Mouse (Mus musculus): ENCODE measurements around the gene Rassf1.
"Not testable (repeated sequence)": the region's sequence is repeated elsewhere in the genome, so short reads cannot be mapped to it uniquely, and the experiment has no call there.

Gene Rassf1

DNA sequence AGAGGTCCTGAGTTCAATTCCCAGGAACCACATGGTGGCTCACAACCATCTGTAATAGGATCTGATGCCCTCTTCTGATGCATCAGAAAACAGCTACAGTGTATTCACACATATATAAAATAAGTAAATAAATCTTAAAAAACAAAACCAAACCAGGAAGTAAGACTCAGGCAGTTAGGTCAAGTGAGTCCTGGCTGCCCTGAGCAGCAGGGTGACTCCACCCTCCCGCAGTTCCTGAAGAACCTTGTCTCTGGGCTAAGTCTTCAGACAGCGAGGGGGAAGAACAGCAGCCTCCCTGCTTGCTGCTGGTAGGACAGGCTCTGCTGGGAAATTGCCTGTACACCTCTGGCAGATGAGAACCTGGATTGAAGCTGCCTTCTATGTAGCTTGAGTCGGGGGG is 5.0 kb downstream of the Rassf1 start:
- DNase-seq (ENCODE audit: low read depth): no peak

DNA sequence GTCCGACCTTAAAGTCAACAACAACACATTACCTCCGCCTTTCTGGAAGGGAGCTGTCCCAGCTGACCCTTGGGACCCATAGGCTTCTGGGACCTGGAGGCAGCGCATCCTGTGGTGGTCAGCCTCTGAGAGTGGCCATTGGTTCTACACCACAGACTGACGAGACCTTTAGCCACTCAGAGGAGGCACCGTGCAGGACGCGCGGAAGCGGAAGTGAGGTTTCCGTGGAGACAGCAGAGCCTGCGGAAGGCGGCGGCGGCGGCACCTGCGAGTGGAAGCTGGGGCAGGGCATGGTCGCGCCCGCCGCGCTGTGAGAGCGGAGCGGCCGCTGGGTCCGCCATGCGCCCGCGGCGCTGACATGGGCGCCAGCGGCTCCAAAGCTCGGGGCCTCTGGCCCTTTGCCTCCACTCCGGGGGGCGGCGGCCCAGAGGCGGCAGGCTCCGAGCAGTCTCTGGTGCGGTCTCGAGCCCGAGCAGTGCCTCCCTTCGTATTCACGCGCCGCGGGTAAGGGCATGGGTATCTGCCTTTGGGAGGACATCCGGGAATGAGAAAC is 11.8 kb downstream of the Rassf1 start, which contains the start of gene Tusc2:
Gene Tusc2, plus strand, starts transcription at position 227 of the 553 bp plus-strand sequence.
- DNase-seq (ENCODE audit: low read depth): peak; percentile 91

DNA sequence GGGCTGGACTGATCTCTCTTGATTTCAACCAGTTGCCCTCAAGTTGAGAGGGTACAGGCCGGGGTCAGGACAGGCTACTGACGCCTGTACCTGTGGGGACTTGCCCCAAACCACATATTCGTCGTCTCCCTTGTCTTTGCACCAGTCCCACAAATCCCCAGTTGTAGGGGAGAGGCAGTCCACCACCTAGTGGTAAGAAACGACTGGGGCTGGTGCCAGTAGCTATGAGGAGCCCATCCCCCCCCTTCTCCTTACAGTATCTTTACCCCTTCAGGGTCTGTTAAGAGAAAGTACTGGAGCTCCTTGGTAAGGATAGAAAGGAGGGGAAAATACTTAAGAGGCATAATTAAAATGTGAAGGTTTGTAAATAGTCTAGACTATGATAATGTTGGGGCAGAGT is 14.2 kb downstream of the Rassf1 start:
- not testable (repeated sequence) for DNase-seq (ENCODE audit: low read depth)

- DNase-seq (ENCODE audit: low read depth): peak; percentile 87
Observed at GRCm38 (mm10) chr9:107566041-107566709, 14.8 kb downstream of the Rassf1 start.

GRCm38 (mm10) chr9:107566855-107567254 is 15.5 kb downstream of the Rassf1 start:
- no peak for DNase-seq (ENCODE audit: low read depth)

GRCm38 (mm10) chr9:107567702-107568319 is 16.5 kb downstream of the Rassf1 start, which contains the start of gene Hyal2:
TSS of gene Hyal2 (plus strand) at chr9:107567945.
- DNase-seq (ENCODE audit: low read depth): no peak

DNA sequence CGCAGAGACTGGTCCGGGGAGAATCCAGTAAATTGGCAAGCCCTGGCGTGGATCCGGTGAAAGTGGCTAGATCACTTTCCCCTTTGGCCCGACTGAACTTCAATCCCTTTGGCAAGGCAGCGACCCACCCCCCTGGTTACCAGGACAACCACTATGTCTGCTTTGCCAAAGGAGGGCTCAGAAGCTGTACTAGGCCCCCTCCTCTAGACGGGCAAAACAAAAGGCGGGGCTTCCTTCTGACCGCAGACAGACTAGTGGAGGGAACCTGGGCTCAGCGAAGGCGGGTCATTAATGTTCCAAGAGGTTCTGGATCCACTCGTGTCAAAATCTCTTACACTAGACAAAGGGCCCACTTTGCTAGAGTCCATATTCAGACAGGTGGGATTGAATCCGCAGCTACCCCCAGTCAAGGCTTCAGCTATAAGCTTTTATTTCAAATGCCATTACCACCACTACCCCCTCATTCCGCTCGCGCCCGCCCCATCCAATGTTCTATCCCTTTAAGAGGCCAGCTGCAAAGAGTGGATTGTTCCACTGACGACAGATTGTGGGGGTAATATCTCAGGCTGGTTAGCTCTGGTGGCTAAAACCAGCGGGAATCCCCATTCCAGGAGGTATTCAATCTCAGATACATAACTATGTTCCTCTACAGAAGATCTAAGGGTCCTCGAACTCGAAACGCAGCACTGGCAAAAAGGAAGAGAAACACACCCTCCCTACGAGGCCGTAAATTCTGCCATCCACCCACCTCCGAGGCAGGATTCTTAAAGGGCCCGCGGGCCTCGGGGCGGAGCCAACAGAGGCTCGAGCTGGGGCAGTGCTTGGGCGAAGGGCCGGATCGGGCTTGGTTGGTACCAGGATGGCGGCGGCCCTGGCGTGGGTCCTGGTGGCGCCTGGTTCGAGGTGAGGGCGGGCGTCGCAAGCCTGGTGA is 17.2 kb downstream of the Rassf1 start:
- DNase-seq (ENCODE audit: low read depth): peak; percentile 89

DNA sequence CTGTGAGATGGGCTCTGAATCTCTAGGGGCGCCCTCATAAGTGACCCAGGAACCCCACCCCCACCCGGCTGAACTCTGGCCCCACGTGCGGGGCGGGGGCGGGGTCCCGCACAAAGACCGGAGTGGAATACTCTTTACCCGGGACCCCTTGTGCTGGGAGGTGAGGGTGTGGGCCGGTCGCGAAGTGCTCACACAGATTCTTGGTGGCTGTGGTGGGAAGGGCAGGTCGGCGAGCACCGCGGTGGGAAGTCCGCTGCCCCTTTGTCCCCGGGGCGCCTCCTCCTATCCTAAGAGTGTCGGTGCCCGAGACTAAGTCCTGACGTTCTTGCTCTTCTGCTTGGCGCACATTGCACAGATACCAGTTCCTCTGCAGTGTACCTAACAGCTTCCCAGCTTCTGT is 17.9 kb downstream of the Rassf1 start:
- DNase-seq (ENCODE audit: low read depth): no peak

DNA sequence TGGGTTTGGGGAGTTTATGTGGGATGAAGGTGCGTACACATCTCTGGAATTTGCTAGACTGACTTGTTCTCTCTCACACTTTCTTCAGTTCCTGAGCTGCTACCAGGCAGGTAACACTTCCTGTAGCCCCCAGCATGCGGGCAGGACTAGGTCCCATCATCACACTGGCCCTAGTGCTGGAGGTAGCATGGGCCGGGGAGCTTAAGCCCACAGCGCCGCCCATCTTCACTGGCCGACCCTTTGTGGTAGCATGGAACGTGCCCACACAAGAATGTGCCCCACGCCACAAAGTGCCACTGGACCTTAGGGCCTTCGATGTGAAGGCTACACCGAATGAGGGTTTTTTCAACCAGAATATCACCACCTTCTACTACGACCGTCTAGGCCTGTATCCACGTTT is 18.7 kb downstream of the Rassf1 start:
- DNase-seq (ENCODE audit: low read depth): no peak

- DNase-seq (ENCODE audit: low read depth): no peak
Observed at GRCm38 (mm10) chr9:107570845-107571244, 19.5 kb downstream of the Rassf1 start.

DNA sequence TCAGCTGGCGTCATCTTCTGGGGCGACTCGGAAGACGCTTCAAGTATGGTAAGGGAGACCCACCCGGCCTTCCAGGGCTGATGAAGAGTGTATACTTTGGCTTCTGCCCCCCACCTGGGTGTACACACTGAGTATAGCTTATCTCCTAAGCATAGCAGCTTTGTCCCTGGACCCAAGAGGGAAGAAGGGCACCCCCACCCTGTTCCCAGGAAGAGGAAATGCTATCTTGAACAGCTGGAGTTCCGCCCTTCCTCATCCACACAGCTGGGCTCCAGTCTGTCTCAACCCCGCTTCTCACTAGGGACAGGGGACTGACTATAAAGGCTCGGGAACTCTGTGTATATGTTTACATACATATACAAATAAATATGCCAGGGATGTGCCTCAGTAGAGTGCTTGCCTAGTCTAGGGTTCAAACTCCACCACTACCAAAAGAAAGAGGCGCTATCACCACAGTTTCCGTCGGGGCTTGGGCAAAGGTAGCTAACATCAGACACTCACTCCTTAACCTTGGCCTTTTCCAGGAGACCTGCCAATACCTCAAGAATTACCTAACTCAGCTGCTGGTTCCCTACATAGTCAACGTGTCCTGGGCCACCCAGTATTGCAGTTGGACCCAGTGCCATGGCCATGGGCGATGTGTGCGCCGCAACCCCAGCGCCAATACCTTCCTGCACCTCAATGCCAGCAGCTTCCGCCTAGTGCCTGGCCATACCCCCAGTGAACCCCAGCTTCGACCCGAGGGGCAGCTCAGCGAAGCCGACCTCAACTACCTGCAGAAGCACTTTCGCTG is 20.4 kb downstream of the Rassf1 start:
- no peak for DNase-seq (ENCODE audit: low read depth)

GRCm38 (mm10) chr9:107572327-107572662 is 20.9 kb downstream of the Rassf1 start:
- no peak for DNase-seq (ENCODE audit: low read depth)

GRCm38 (mm10) chr9:107573774-107574173 is 22.4 kb downstream of the Rassf1 start:
- not testable (repeated sequence) for DNase-seq (ENCODE audit: low read depth)

GRCm38 (mm10) chr9:107575579-107576356 is 24.4 kb downstream of the Rassf1 start:
- no peak for DNase-seq (ENCODE audit: low read depth)

DNA sequence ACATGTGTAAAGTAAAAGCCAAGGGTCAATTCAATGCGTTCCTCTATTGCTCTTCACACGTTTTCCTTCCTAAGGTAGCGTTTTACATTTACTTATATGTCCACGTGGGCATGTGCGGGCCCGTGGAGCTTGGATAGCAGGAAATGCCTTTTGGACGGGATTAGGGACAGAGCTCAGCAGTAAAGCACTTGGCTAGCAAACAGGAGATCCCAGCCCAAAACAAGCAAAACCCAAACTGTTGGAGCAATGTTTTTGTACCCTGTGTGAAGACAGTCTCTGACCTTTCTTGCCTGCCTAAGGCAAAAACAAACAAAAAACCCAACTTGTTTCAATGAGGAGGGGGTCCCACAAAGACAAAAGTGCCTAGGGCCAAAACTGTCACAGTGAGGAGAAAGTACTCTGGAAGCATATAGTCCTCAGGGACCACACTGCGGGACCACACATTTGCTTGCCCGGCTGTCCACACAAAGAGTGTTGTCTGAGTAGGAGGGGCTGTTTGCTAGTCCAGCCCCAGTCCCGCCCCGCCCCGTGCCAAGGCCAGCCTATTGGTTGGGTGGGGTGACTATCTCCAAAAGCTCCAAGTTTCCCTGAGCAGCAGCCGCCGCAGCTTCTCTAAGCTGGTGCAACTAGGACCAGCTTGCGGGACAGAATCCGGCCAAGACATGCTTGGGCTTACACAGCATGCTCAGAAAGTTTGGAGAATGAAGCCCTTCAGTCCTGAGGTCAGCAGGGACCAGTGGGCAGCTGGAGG is 25.2 kb downstream of the Rassf1 start, which contains the start of gene Hyal1:
Gene Hyal1, plus strand, starts transcription at position 571 of the 751 bp plus-strand sequence.
- no peak for DNase-seq (ENCODE audit: low read depth)

- no peak for DNase-seq (ENCODE audit: low read depth)
Observed at GRCm38 (mm10) chr9:107577871-107578270, 26.5 kb downstream of the Rassf1 start.

- no peak for DNase-seq (ENCODE audit: low read depth)
Observed at GRCm38 (mm10) chr9:107578587-107578986, 27.2 kb downstream of the Rassf1 start, which contains the start of gene Naa80. TSS of gene Naa80 (plus strand) at chr9:107578887.

- DNase-seq (ENCODE audit: low read depth): no peak
Observed at GRCm38 (mm10) chr9:107579023-107579900, 27.9 kb downstream of the Rassf1 start.

Measured in naive thymus-derived CD4-positive, alpha-beta T cell, adult 2 months (primary cell).